Mouse (Mus musculus) kidney, embryonic 14.5 days (tissue): Measurements from ENCODE around the gene Vmn1r152. TPM values are rescaled to one million over a fixed set of nuclear protein-coding genes. Genes with fewer than 3 reads are reported as not detected.
"Not testable (repeated sequence)": the region's sequence is repeated elsewhere in the genome, so short reads cannot be mapped to it uniquely, and the experiment has no call there.

Experiments
- ATAC-seq: fragments of 200-750 bp; cut with Nextera tagmentation; 2 replicates; pipeline ENCODE4 v1.8.0; 2017; ENCODE audit warnings: moderate number of reproducible peaks, mild to moderate bottlenecking, moderate TSS enrichment, moderate library complexity; ENCODE audit not compliant: low FRiP score, low TSS enrichment
- H3K27ac ChIP-seq: fragments of 300-500 bp; sonication (generic); 2 replicates; pipeline ENCODE4 v1.5.1; 2014; ENCODE audit warnings: low read depth, mild to moderate bottlenecking, low read length, moderate library complexity, mixed read lengths
- H3K27me3 ChIP-seq: fragments of 300-500 bp; sonication (generic); 2 replicates; pipeline ENCODE4 v1.6.1; 2014; ENCODE audit warnings: mild to moderate bottlenecking, low read length; ENCODE audit not compliant: control insufficient read depth, insufficient read depth
- H3K36me3 ChIP-seq: fragments of 300-500 bp; sonication (generic); 2 replicates; pipeline ENCODE4 v1.6.1; 2014; ENCODE audit warnings: low read length, mixed read lengths; ENCODE audit not compliant: control insufficient read depth, insufficient read depth
- H3K4me1 ChIP-seq: fragments of 300-500 bp; sonication (generic); 2 replicates; pipeline ENCODE4 v1.6.1; 2014; ENCODE audit warnings: low read length, mixed read lengths; ENCODE audit not compliant: control insufficient read depth, insufficient read depth
- H3K4me2 ChIP-seq: fragments of 300-500 bp; sonication (generic); replicated peaks from 2 replicates; pipeline ENCODE4 v1.6.1; 2014; ENCODE audit warnings: low read depth, mild to moderate bottlenecking, low read length
- H3K4me3 ChIP-seq: fragments of 300-500 bp; sonication (generic); 2 replicates; pipeline ENCODE4 v1.5.1; 2014; ENCODE audit warnings: mild to moderate bottlenecking, low read length
- H3K9ac ChIP-seq: fragments of 300-500 bp; sonication (generic); 2 replicates; pipeline ENCODE4 v1.6.1; 2014; ENCODE audit warnings: low read depth, mild to moderate bottlenecking, low read length, moderate library complexity
- H3K9me3 ChIP-seq: fragments of 300-500 bp; sonication (generic); 2 replicates; pipeline ENCODE4 v1.6.1; 2016; ENCODE audit warnings: low read length; ENCODE audit not compliant: control insufficient read depth
- WGBS: fragments of 180-500 bp; shearing (Covaris S2); extraction: QIAGEN DNeasy Blood & Tissue Kit; methylation state at CpG from one replicate; pipeline ENCODE4 v1.1.7; 2014; 5-methylcytosine and 5-hydroxymethylcytosine counted together
- polyA plus RNA-seq: library from polyadenylated mRNA; unstranded; fragments of >200 nt; fragmentation: Nextera tagmentation; extraction: Ambion mirVana; gene quantifications from 2 replicates; pipeline ENCODE4 v1.2.1, GENCODE M21; 2014

The Vmn1r152 gene
- not detected in 2 replicates for polyA plus RNA-seq

DNA sequence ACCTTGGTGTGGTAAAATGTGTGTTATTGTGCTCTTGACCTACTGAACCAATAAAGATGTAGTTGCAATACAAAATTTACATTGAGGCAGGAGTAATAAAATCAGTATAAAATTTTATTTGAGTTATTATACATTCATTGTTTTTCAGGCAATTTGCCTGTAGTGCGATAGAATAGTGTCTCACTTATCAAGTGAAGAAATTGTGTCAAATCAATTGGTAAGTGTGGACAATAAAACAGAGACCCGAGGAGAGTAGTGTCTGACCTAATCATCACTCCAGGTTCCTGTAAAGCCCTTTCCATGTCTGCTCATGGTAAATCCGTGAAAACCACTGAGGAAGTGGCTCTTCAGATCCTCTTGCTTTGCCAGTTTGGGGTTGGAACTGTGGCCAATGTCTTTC lies at the start of gene Vmn1r152:
TSS of gene Vmn1r152 (plus strand) at position 301 of the 400 bp plus-strand sequence.
- H3K9ac ChIP-seq, H3K9me3 ChIP-seq, H3K4me2 ChIP-seq, H3K27ac ChIP-seq, ATAC-seq, H3K27me3 ChIP-seq, H3K4me3 ChIP-seq, H3K36me3 ChIP-seq, H3K4me1 ChIP-seq: not testable (repeated sequence)
- WGBS = no CpG with 5 or more reads among the region's 3 CpGs

DNA sequence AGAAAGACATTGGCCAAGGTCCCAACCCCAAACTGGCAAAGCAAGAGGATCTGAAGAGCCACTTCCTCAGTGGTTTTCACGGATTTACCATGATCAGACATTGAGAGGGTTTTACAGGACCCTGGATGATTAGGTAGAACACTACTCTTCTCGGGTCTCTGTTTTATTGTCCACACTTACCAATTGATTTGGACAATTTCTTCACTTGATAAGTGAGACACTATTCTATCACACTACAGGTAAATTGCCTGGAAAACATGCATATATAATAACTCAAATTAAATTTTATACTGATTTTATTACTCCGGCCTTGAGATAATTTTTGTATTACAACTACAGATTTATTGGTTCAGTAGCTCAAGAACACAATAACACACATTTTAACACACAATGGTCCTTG lies 23.2 kb upstream of the Vmn1r152 start, which contains the start of gene Vmn1r151:
TSS of gene Vmn1r151 (minus strand) at position 101 of the 400 bp plus-strand sequence.
- not testable (repeated sequence) for H3K27ac ChIP-seq, H3K9me3 ChIP-seq, H3K4me2 ChIP-seq, ATAC-seq, H3K27me3 ChIP-seq, H3K4me1 ChIP-seq, H3K4me3 ChIP-seq, H3K36me3 ChIP-seq, H3K9ac ChIP-seq
- 27% methylated on average over 1 of the region's 3 CpGs for WGBS

DNA sequence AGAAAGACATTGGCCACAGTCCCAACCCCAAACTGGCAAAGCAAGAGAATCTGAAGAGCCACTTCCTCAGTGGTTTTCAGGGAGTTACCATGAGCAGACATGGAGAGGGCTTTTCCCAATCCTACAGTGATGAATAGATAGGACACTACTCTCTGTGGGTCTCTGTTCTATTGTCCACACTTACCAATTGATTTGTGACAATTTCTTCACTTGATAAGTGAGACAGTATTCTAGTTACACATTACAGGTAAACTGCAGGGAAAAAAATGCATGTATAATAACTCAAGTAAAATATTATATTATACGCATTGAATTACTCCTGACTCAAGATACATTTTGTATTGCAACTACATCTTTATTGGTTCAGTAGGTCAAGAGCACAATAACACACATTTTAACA lies 12.0 kb downstream of the Vmn1r152 start, which contains the start of gene Gm8677:
TSS of gene Gm8677 (minus strand) at position 101 of the 400 bp plus-strand sequence.
- H3K4me2 ChIP-seq, H3K27me3 ChIP-seq, H3K4me1 ChIP-seq, H3K27ac ChIP-seq, ATAC-seq, H3K4me3 ChIP-seq, H3K9me3 ChIP-seq, H3K9ac ChIP-seq, H3K36me3 ChIP-seq: not testable (repeated sequence)
- WGBS = no CpG with 5 or more reads among the region's 1 CpGs

DNA sequence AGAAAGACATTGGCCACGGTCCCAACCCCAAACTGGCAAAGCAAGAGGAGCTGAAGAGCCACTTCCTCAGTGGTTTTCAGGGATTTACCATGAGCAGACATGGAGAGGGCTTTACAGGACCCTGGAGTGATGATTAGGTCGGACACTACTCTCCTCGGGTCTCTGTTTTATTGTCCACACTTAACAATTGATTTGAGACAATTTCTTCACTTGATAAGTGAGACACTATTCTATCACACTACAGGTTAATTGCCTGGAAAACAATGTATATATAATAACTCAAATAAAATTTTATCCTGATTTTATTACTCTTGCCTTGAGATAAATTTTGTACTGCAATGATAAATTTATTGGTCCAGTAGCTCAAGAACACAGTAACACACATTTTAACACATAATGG lies 42.5 kb downstream of the Vmn1r152 start, which contains the start of gene Gm4201:
TSS of gene Gm4201 (minus strand) at position 101 of the 400 bp plus-strand sequence.
- not testable (repeated sequence) for H3K4me3 ChIP-seq, H3K27ac ChIP-seq, H3K9ac ChIP-seq, H3K4me2 ChIP-seq, H3K4me1 ChIP-seq, ATAC-seq, H3K36me3 ChIP-seq, H3K27me3 ChIP-seq, H3K9me3 ChIP-seq
- no CpG with 5 or more reads among the region's 3 CpGs for WGBS

Other genes starting within 250 kb of the Vmn1r152 start
- not detected in 2 replicates for gene Gm4187, start 193.2 kb upstream of the Vmn1r152 start, polyA plus RNA-seq
- gene Gm8660, start 151.9 kb upstream of the Vmn1r152 start, polyA plus RNA-seq = not detected in 2 replicates
- gene Vmn1r148, start 109.4 kb upstream of the Vmn1r152 start, polyA plus RNA-seq = not detected in 2 replicates
- gene Vmn1r149, start 84.7 kb upstream of the Vmn1r152 start, polyA plus RNA-seq = not detected in 2 replicates
- not detected in 2 replicates for gene Gm10665, start 58.9 kb upstream of the Vmn1r152 start, polyA plus RNA-seq
- not detected in 2 replicates for gene Vmn1r151, start 23.3 kb upstream of the Vmn1r152 start, polyA plus RNA-seq
- not detected in 2 replicates for gene Gm8677, start 11.9 kb downstream of the Vmn1r152 start, polyA plus RNA-seq
- gene Gm4201, start 42.4 kb downstream of the Vmn1r152 start, polyA plus RNA-seq = not detected in 2 replicates
- gene Gm4565, start 65.2 kb downstream of the Vmn1r152 start, polyA plus RNA-seq = not detected in 2 replicates
- gene Vmn1r155, start 135.1 kb downstream of the Vmn1r152 start, polyA plus RNA-seq = not detected in 2 replicates
- not detected in 2 replicates for gene Gm8693, start 169.3 kb downstream of the Vmn1r152 start, polyA plus RNA-seq
- not detected in 2 replicates for gene Gm4567, start 196.7 kb downstream of the Vmn1r152 start, polyA plus RNA-seq
- gene Vmn1r157, start 238.7 kb downstream of the Vmn1r152 start, polyA plus RNA-seq = not detected in 2 replicates